Mouse (Mus musculus) CH12.LX (cell line): ENCODE data around the gene P4ha1. TPM values are rescaled to one million over a fixed set of nuclear protein-coding genes. Genes with fewer than 3 reads are reported as not detected.

Source experiments
- DNase-seq: peaks from one replicate; pipeline ENCODE4 v3.0.0-alpha.2; 2013; ENCODE audit errors: extremely low read depth
- H3K27ac ChIP-seq: 2 replicates; pipeline ENCODE4 v1.5.1; 2012; ENCODE audit warnings: low read depth, mild to moderate bottlenecking, control low read depth, moderate library complexity; ENCODE audit not compliant: insufficient read depth
- H3K27me3 ChIP-seq: replicated peaks from 2 replicates; pipeline ENCODE3; 2012; ENCODE audit warnings: inconsistent platforms
- H3K36me3 ChIP-seq, 2 experiments: replicated peaks in 1 of 2; 2 replicates each; pipeline versions ENCODE3 to v1.6.1; 2012; ENCODE audit warnings: inconsistent platforms in 1 of 2, low read length in 1 of 2, mild to moderate bottlenecking in 1 of 2, mixed read lengths in 1 of 2, moderate library complexity in 1 of 2; ENCODE audit not compliant: control insufficient read depth in 1 of 2, insufficient read depth in 1 of 2
- H3K4me1 ChIP-seq, 2 experiments: 2 replicates each; pipeline ENCODE4 v1.6.1; 2012; ENCODE audit warnings: inconsistent platforms in 1 of 2, moderate library complexity in 1 of 2; ENCODE audit not compliant: insufficient read depth in 2 of 2, control insufficient read depth in 1 of 2
- H3K4me2 ChIP-seq: 2 replicates; pipeline ENCODE4 v1.6.1; 2012; ENCODE audit warnings: low read depth, mild to moderate bottlenecking, control low read depth; ENCODE audit not compliant: poor library complexity, insufficient read depth, severe bottlenecking
- H3K4me3 ChIP-seq, 3 experiments: fragments of 150-350 bp in 1 of 3; sonication (generic) in 1 of 3; replicated peaks in 1 of 3; 2 replicates each; pipeline versions ENCODE3 to v1.5.1; 2011 to 2012; ENCODE audit warnings: low read depth in 2 of 3, low read length in 2 of 3, mild to moderate bottlenecking in 2 of 3, moderate library complexity in 2 of 3, control low read depth in 1 of 3, improper control_type of control experiment in 1 of 3, inconsistent platforms in 1 of 3, mixed read lengths in 1 of 3; ENCODE audit not compliant: poor library complexity in 1 of 3
- H3K79me2 ChIP-seq: replicated peaks from 2 replicates; pipeline ENCODE4 v1.6.1; 2012; ENCODE audit warnings: mild to moderate bottlenecking, moderate library complexity; ENCODE audit not compliant: control insufficient read depth, poor library complexity, insufficient read depth, severe bottlenecking; ENCODE audit errors: extremely low read depth
- H3K9ac ChIP-seq: 2 replicates; pipeline ENCODE4 v1.6.1; 2012; ENCODE audit warnings: low read depth, mild to moderate bottlenecking, control low read depth, moderate library complexity; ENCODE audit not compliant: insufficient read depth
- H3K9me3 ChIP-seq: replicated peaks from 2 replicates; pipeline ENCODE3; 2012; ENCODE audit warnings: low read length, inconsistent platforms, mixed read lengths
- BHLHE40 ChIP-seq: IDR thresholded peaks from 2 replicates; pipeline ENCODE4 v1.6.1; 2011; ENCODE audit warnings: mild to moderate bottlenecking, low read depth, low read length, improper control_type of control experiment
- CTCF ChIP-seq, 2 experiments: IDR thresholded peaks in 1 of 2; conservative IDR thresholded peaks in 1 of 2; 2 replicates each; pipeline ENCODE4 v1.5.1; 2011 to 2012; ENCODE audit warnings: low read depth in 2 of 2, low read length in 2 of 2, improper control_type of control experiment in 1 of 2, inconsistent platforms in 1 of 2, mild to moderate bottlenecking in 1 of 2, moderate library complexity in 1 of 2
- EP300 ChIP-seq: IDR thresholded peaks from 2 replicates; pipeline ENCODE4 v1.6.1; 2011; ENCODE audit warnings: low read length, improper control_type of control experiment
- GABPA ChIP-seq: IDR thresholded peaks from 2 replicates; pipeline ENCODE4 v1.6.1; 2012; ENCODE audit warnings: low read depth, low read length, improper control_type of control experiment, inconsistent platforms; ENCODE audit not compliant: insufficient replicate concordance
- IRF4 ChIP-seq: IDR thresholded peaks from 2 replicates; pipeline ENCODE4 v1.6.1; 2014; ENCODE audit warnings: low read depth, mild to moderate bottlenecking, inconsistent platforms, low read length, improper control_type of control experiment
- JUN ChIP-seq: IDR thresholded peaks from 2 replicates; pipeline ENCODE4 v1.6.1; 2011; ENCODE audit warnings: low read depth, mild to moderate bottlenecking, low read length, improper control_type of control experiment, moderate library complexity; ENCODE audit not compliant: insufficient read depth
- JUND ChIP-seq: conservative IDR thresholded peaks from 2 replicates; pipeline ENCODE4 v1.6.1; 2011; ENCODE audit warnings: low read depth, low read length, improper control_type of control experiment
- NELFE ChIP-seq: IDR thresholded peaks from 2 replicates; pipeline ENCODE4 v1.6.1; 2011; ENCODE audit warnings: low read depth, low read length, improper control_type of control experiment
- NRF1 ChIP-seq: IDR thresholded peaks from 2 replicates; pipeline ENCODE4 v1.6.1; 2014; ENCODE audit warnings: low read depth, mild to moderate bottlenecking, inconsistent platforms, low read length, improper control_type of control experiment, moderate library complexity
- TCF12 ChIP-seq: IDR thresholded peaks from 2 replicates; pipeline ENCODE4 v1.6.1; 2014; ENCODE audit warnings: low read depth, mild to moderate bottlenecking, inconsistent platforms, low read length, improper control_type of control experiment
- UBTF ChIP-seq: IDR thresholded peaks from 2 replicates; pipeline ENCODE4 v1.6.1; 2012; ENCODE audit warnings: low read depth, mild to moderate bottlenecking, inconsistent platforms, low read length, improper control_type of control experiment, moderate library complexity
- dilution Hi-C: fragments of 300-500 bp; cut with MboI; formaldehyde crosslinking; loops from 2 replicates; pipeline ENCODE4 v1.14.3; 2020; ENCODE audit warnings: low sequenced_read_pairs; ENCODE audit not compliant: extremely low pct_unique_long_range_greater_than_20kb, extremely low pct_ligation_motif_present
- in situ Hi-C: fragments of 300-500 bp; cut with MboI; formaldehyde crosslinking; loops from 3 replicates; pipeline ENCODE4 v1.14.3; 2019; ENCODE audit warnings: low sequenced_read_pairs, low pct_ligation_motif_present, low pct_unique_long_range_greater_than_20kb, mixed read lengths
- polyA plus RNA-seq: library from polyadenylated mRNA; unstranded; fragments of >175 nt; gene quantifications from 2 replicates; pipeline ENCODE4 v1.2.1, GENCODE M21; 2012; ENCODE audit warnings: low read depth; ENCODE audit not compliant: insufficient read length
- total RNA-seq, 2 experiments: library from RNA; depleted of rRNA; stranded (reverse); fragments of 300-350 nt in 1 of 2; fragments of >200 nt in 1 of 2; gene quantifications; 2 replicates each; pipeline ENCODE4 v1.2.3; 2012 to 2014

P4ha1 gene
- total and polyA plus RNA-seq, 3 experiments: 38.4 to 138 (median 87.2) TPM

GRCm38 (mm10) chr10:59275745-59276144 is 47.4 kb upstream of the P4ha1 start:
- dilution Hi-C loops (no loop called here), in situ Hi-C loops (loop anchor here (25.0 kb wide), 1 partner anchor 463 kb away; the partner anchor contains the start of gene Sh3rf3)
- H3K27me3 ChIP-seq: no peaks in the 10 kb centered on the region
- no peak overlapping the region for H3K4me3 ChIP-seq
- H3K9ac ChIP-seq: no peak overlapping the region
- TF ChIP-seq GABPA (no peak), JUN (no peak), NELFE (no peak), NRF1 (no peak), CTCF (conservative IDR thresholded peaks at IDR 0.05 in 1 of 2, IDR thresholded peaks at IDR 0.05 in 1 of 2; ENCODE audit: low read depth in 2 of 2, low read length in 2 of 2) (no peak)
- H3K79me2 ChIP-seq: no peaks in the 10 kb centered on the region
- H3K36me3 ChIP-seq: no peaks in the 10 kb centered on the region
- peaks cover 2 to 4% of the 10 kb centered on the region in 2 experiments; a peak in 1 of 4 replicates for H3K4me1 ChIP-seq
- no peak overlapping the region for H3K4me2 ChIP-seq
- no peak overlapping the region for H3K27ac ChIP-seq
- no peak for DNase-seq
- H3K9me3 ChIP-seq: no peaks in the 10 kb centered on the region

- no peaks in the 10 kb centered on the region for H3K36me3 ChIP-seq
- no peaks in the 10 kb centered on the region for H3K79me2 ChIP-seq
- no peaks in the 10 kb centered on the region for H3K27me3 ChIP-seq
- H3K9ac ChIP-seq: no peak overlapping the region
- TF ChIP-seq IRF4: peak; percentile 61
- no peak for TF ChIP-seq GABPA
- TF ChIP-seq BHLHE40: no peak
- peak; percentile 61 for TF ChIP-seq EP300
- peak; percentile 8; the same call in 1 of the 2 replicates for TF ChIP-seq JUN
- TF ChIP-seq TCF12: peak; percentile 29; the same call in 1 of the 2 replicates
- TF ChIP-seq JUND: 0 out of 2 replicates have a peak, but pooled peaks have one; percentile 26
- TF ChIP-seq UBTF: no peak
- no peak for DNase-seq
- no peak overlapping the region for H3K4me3 ChIP-seq
- H3K27ac ChIP-seq: no peak overlapping the region
- peak overlapping the region; percentile 89 for H3K4me2 ChIP-seq
- dilution Hi-C loops (no loop called here), in situ Hi-C loops (loop anchor here (25.0 kb wide), 1 partner anchor 465 kb away; the partner anchor contains the start of gene Sh3rf3)
- peaks cover 2 to 4% of the 10 kb centered on the region in 2 experiments; a peak in 1 of 4 replicates for H3K4me1 ChIP-seq
- no peaks in the 10 kb centered on the region for H3K9me3 ChIP-seq
Measured at GRCm38 (mm10) chr10:59277116-59277515, 46.0 kb upstream of the P4ha1 start.
